Mouse (Mus musculus): ENCODE data around the gene Wwox. TPM values are rescaled to one million over a fixed set of nuclear protein-coding genes. Genes with fewer than 3 reads are reported as not detected.

The Wwox gene
- polyA plus RNA-seq, 1 experiment from 2014 or later, result 20.0 TPM

- Histone ChIP-seq H3K4me1 (peaks cover 50% of the 10 kb centered on the region), H3K9ac (no peak overlapping the region), H3K27ac (peak overlapping the region; percentile 47; the same call in 1 of the 2 replicates), H3K9me3 (no peaks in the 10 kb centered on the region), H3K4me3 (no peak overlapping the region), H3K36me3 (no peaks in the 10 kb centered on the region), H3K4me2 (no peak overlapping the region), H3K27me3 (no peaks in the 10 kb centered on the region)
- ATAC-seq (ENCODE audit: borderline replicate concordance, extremely low read depth, low FRiP score, low TSS enrichment), result peak; percentile 4; the same call in 1 of the 2 replicates
- WGBS, result 58% methylated on average over 8 of the region's 8 CpGs
These were observed 567.1 kb downstream of the Wwox start for GRCm38 (mm10) chr8:115006561-115006960.

- no peak for ATAC-seq (ENCODE audit: borderline replicate concordance, extremely low read depth, low FRiP score, low TSS enrichment)
- no peak overlapping the region for H3K9ac ChIP-seq
- H3K27ac ChIP-seq, result 0 out of 2 replicates have a peak overlapping the region, but pooled peaks have one; percentile 47
- no peak overlapping the region for H3K4me2 ChIP-seq
- no peaks in the 10 kb centered on the region for H3K36me3 ChIP-seq
- 36% methylated on average over 7 of the region's 7 CpGs for WGBS
- no peak overlapping the region for H3K4me3 ChIP-seq
- H3K4me1 ChIP-seq, result peaks cover 50% of the 10 kb centered on the region
- no peaks in the 10 kb centered on the region for H3K27me3 ChIP-seq
- H3K9me3 ChIP-seq, result no peaks in the 10 kb centered on the region
These were observed 567.8 kb downstream of the Wwox start for GRCm38 (mm10) chr8:115007280-115007679.

GRCm38 (mm10) chr8:115008624-115009620 is 569.5 kb downstream of the Wwox start:
- Histone ChIP-seq H3K27me3 (no peaks in the 10 kb centered on the region), H3K36me3 (no peaks in the 10 kb centered on the region), H3K9ac (no peak overlapping the region), H3K27ac (peak overlapping the region; percentile 91), H3K4me3 (no peak overlapping the region), H3K4me2 (no peak overlapping the region), H3K4me1 (peaks cover 50% of the 10 kb centered on the region), H3K9me3 (no peaks in the 10 kb centered on the region)
- WGBS, result 63% methylated on average over 9 of the region's 9 CpGs
- 0 out of 2 replicates have a peak, but pooled peaks have one; percentile 5 for ATAC-seq (ENCODE audit: borderline replicate concordance, extremely low read depth, low FRiP score, low TSS enrichment)

- 25% methylated on average over 9 of the region's 9 CpGs for WGBS
- H3K27me3 ChIP-seq, result no peaks in the 10 kb centered on the region
- peak; percentile 43; the same call in 1 of the 2 replicates for ATAC-seq (ENCODE audit: borderline replicate concordance, extremely low read depth, low FRiP score, low TSS enrichment)
- peak overlapping the region; percentile 31 for H3K4me2 ChIP-seq
- no peaks in the 10 kb centered on the region for H3K36me3 ChIP-seq
- H3K9me3 ChIP-seq, result no peaks in the 10 kb centered on the region
- H3K27ac ChIP-seq, result peak overlapping the region; percentile 91
- no peak overlapping the region for H3K4me3 ChIP-seq
- peaks cover 47% of the 10 kb centered on the region for H3K4me1 ChIP-seq
- H3K9ac ChIP-seq, result no peak overlapping the region
These were observed 570.7 kb downstream of the Wwox start for GRCm38 (mm10) chr8:115009897-115010768.

GRCm38 (mm10) chr8:115010769-115011073 is 571.3 kb downstream of the Wwox start:
- no peak for ATAC-seq (ENCODE audit: borderline replicate concordance, extremely low read depth, low FRiP score, low TSS enrichment)
- Histone ChIP-seq H3K9me3 (no peaks in the 10 kb centered on the region), H3K27me3 (no peaks in the 10 kb centered on the region), H3K27ac (peak overlapping the region; percentile 91), H3K4me3 (no peak overlapping the region), H3K36me3 (no peaks in the 10 kb centered on the region), H3K4me1 (peaks cover 43% of the 10 kb centered on the region), H3K4me2 (peak overlapping the region; percentile 31), H3K9ac (no peak overlapping the region)
- 42% methylated on average over 9 of the region's 9 CpGs for WGBS

GRCm38 (mm10) chr8:115019661-115020060 is 580.2 kb downstream of the Wwox start:
- no peak overlapping the region for H3K4me2 ChIP-seq
- no peaks in the 10 kb centered on the region for H3K36me3 ChIP-seq
- no peaks in the 10 kb centered on the region for H3K9me3 ChIP-seq
- peaks cover 11% of the 10 kb centered on the region; the same call in 1 of the 2 replicates for H3K4me1 ChIP-seq
- no peak overlapping the region for H3K27ac ChIP-seq
- H3K27me3 ChIP-seq, result no peaks in the 10 kb centered on the region
- H3K4me3 ChIP-seq, result no peak overlapping the region
- H3K9ac ChIP-seq, result no peak overlapping the region
- 47% methylated on average over 15 of the region's 15 CpGs for WGBS
- no peak for ATAC-seq (ENCODE audit: borderline replicate concordance, extremely low read depth, low FRiP score, low TSS enrichment)

- Histone ChIP-seq H3K4me2 (no peak overlapping the region), H3K36me3 (no peaks in the 10 kb centered on the region), H3K27me3 (no peaks in the 10 kb centered on the region), H3K4me1 (peaks cover 23% of the 10 kb centered on the region), H3K9ac (no peak overlapping the region), H3K27ac (no peak overlapping the region), H3K4me3 (no peak overlapping the region), H3K9me3 (no peaks in the 10 kb centered on the region)
- 75% methylated on average over 8 of the region's 8 CpGs for WGBS
- no peak for ATAC-seq (ENCODE audit: borderline replicate concordance, extremely low read depth, low FRiP score, low TSS enrichment)
These were observed 582.3 kb downstream of the Wwox start for GRCm38 (mm10) chr8:115021731-115022130.

GRCm38 (mm10) chr8:115024062-115024461 is 584.6 kb downstream of the Wwox start:
- Histone ChIP-seq H3K9me3 (no peaks in the 10 kb centered on the region), H3K4me3 (no peak overlapping the region), H3K27me3 (no peaks in the 10 kb centered on the region), H3K9ac (no peak overlapping the region), H3K27ac (no peak overlapping the region), H3K4me2 (no peak overlapping the region), H3K36me3 (no peaks in the 10 kb centered on the region), H3K4me1 (peaks cover 25% of the 10 kb centered on the region)
- 77% methylated on average over 4 of the region's 4 CpGs for WGBS
- ATAC-seq (ENCODE audit: borderline replicate concordance, extremely low read depth, low FRiP score, low TSS enrichment), result 0 out of 2 replicates have a peak, but pooled peaks have one; percentile 28

- Histone ChIP-seq H3K27ac (peak overlapping the region; percentile 86), H3K27me3 (no peaks in the 10 kb centered on the region), H3K4me3 (no peak overlapping the region), H3K4me1 (peaks cover 23% of the 10 kb centered on the region), H3K4me2 (peak overlapping the region; percentile 11; the same call in 1 of the 2 replicates), H3K9me3 (no peaks in the 10 kb centered on the region), H3K9ac (no peak overlapping the region), H3K36me3 (no peaks in the 10 kb centered on the region)
- ATAC-seq (ENCODE audit: borderline replicate concordance, extremely low read depth, low FRiP score, low TSS enrichment), result peak; percentile 64; the same call in 1 of the 2 replicates
- WGBS, result 43% methylated on average over 10 of the region's 10 CpGs
These were observed 586.1 kb downstream of the Wwox start for GRCm38 (mm10) chr8:115025390-115026098.

GRCm38 (mm10) chr8:115026201-115026600 is 586.7 kb downstream of the Wwox start:
- H3K9me3 ChIP-seq, result no peaks in the 10 kb centered on the region
- H3K27me3 ChIP-seq, result no peaks in the 10 kb centered on the region
- peak overlapping the region; percentile 86; the same call in 1 of the 2 replicates for H3K27ac ChIP-seq
- H3K4me3 ChIP-seq, result no peak overlapping the region
- ATAC-seq (ENCODE audit: borderline replicate concordance, extremely low read depth, low FRiP score, low TSS enrichment), result no peak
- H3K36me3 ChIP-seq, result no peaks in the 10 kb centered on the region
- H3K4me1 ChIP-seq, result peaks cover 23% of the 10 kb centered on the region
- H3K4me2 ChIP-seq, result no peak overlapping the region
- no peak overlapping the region for H3K9ac ChIP-seq
- WGBS, result 59% methylated on average over 7 of the region's 7 CpGs

- Histone ChIP-seq H3K36me3 (no peaks in the 10 kb centered on the region), H3K4me3 (no peak overlapping the region), H3K4me1 (0 out of 2 replicates have a peak, but pooled peaks cover 4% of the 10 kb centered on the region), H3K27me3 (no peaks in the 10 kb centered on the region), H3K4me2 (no peak overlapping the region), H3K9me3 (no peaks in the 10 kb centered on the region), H3K27ac (no peak overlapping the region), H3K9ac (no peak overlapping the region)
- 0 out of 2 replicates have a peak, but pooled peaks have one; percentile 62 for ATAC-seq (ENCODE audit: borderline replicate concordance, extremely low read depth, low FRiP score, low TSS enrichment)
- WGBS, result 80% methylated on average over 1 of the region's 1 CpGs
These were observed 593.7 kb downstream of the Wwox start for GRCm38 (mm10) chr8:115033194-115033593.
